Mouse (Mus musculus) lung, adult 2 months (tissue): ENCODE results near the gene Gli3.

ENCODE experiments used
- CTCF ChIP-seq: fragments of 200-500 bp; IDR thresholded peaks from 2 replicates; pipeline ENCODE4 v1.5.1; 2011; ENCODE audit warnings: mild to moderate bottlenecking, low read length, control low read depth; ENCODE audit not compliant: insufficient read depth
- POLR2A ChIP-seq: fragments of 200-500 bp; IDR thresholded peaks from 2 replicates; pipeline ENCODE4 v1.6.1; 2011; ENCODE audit warnings: low read depth, mild to moderate bottlenecking, control low read depth, low read length, borderline replicate concordance; ENCODE audit errors: extremely low read depth

DNA sequence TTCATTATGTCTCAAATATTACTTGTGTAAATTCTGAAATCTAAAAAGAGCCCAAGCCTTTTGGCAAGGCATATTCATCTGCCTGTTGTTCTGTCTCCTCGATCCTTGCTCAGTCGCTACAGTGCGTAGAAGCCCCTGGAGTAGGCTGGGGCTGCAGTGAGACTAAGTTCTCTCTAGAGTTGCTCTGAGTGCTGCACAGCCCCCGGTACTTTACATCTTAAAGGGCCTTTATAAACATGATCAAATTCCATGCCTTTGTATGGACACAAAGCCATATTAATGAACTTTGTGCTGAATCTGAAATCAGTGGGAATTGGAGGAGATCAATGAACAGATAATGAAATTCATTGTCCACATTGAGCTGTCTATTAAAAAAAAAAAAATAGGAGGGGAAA lies 251.3 kb downstream of the Gli3 start:
- TF ChIP-seq POLR2A (no peak), CTCF (no peak)
